Mouse (Mus musculus) MEL (cell line): Measurements from ENCODE around the gene Msantd1. TPM values are rescaled to one million over a fixed set of nuclear protein-coding genes. Genes with fewer than 3 reads are reported as not detected.

Experiments used
- DNase-seq: peaks from one replicate; pipeline ENCODE4 v3.0.0; 2011; ENCODE audit warnings: low read depth, low spot score
- H3K27ac ChIP-seq: 2 replicates; pipeline ENCODE4 v1.5.1; 2012; ENCODE audit warnings: low read depth, mild to moderate bottlenecking, control low read depth, low read length, moderate library complexity; ENCODE audit not compliant: control insufficient read depth
- H3K27me3 ChIP-seq, 2 experiments: fragments of 150-350 bp in 1 of 2; sonication (generic) in 1 of 2; 2 replicates each; pipeline ENCODE4 v1.6.1; 2012; ENCODE audit warnings: low read length in 2 of 2, mild to moderate bottlenecking in 2 of 2, improper control_type of control experiment in 1 of 2, moderate library complexity in 1 of 2; ENCODE audit not compliant: insufficient read depth in 2 of 2, control insufficient read depth in 1 of 2
- H3K36me3 ChIP-seq, 2 experiments: 2 replicates each; pipeline ENCODE4 v1.6.1; 2012 to 2014; ENCODE audit warnings: low read length in 2 of 2, improper control_type of control experiment in 1 of 2, inconsistent platforms in 1 of 2, mild to moderate bottlenecking in 1 of 2; ENCODE audit not compliant: insufficient read depth in 2 of 2, control insufficient read depth in 1 of 2
- H3K4me1 ChIP-seq, 2 experiments: fragments of 150-350 bp in 1 of 2; sonication (generic) in 1 of 2; 2 replicates each; pipeline ENCODE4 v1.6.1; 2012; ENCODE audit warnings: low read length in 2 of 2, improper control_type of control experiment in 1 of 2, mild to moderate bottlenecking in 1 of 2; ENCODE audit not compliant: insufficient read depth in 2 of 2, control insufficient read depth in 1 of 2
- H3K4me3 ChIP-seq, 2 experiments: fragments of 150-350 bp in 1 of 2; sonication (generic) in 1 of 2; 2 replicates each; pipeline ENCODE4 v1.5.1; 2012; ENCODE audit warnings: low read depth in 2 of 2, low read length in 2 of 2, mild to moderate bottlenecking in 2 of 2, moderate library complexity in 2 of 2, control low read depth in 1 of 2, improper control_type of control experiment in 1 of 2; ENCODE audit not compliant: control insufficient read depth in 1 of 2, insufficient read depth in 1 of 2
- H3K79me2 ChIP-seq: 2 replicates; pipeline ENCODE4 v1.6.1; 2012; ENCODE audit warnings: mild to moderate bottlenecking, low read length, moderate library complexity; ENCODE audit not compliant: control insufficient read depth, poor library complexity, insufficient read depth
- H3K9ac ChIP-seq: 2 replicates; pipeline ENCODE4 v1.6.1; 2012; ENCODE audit warnings: low read depth, mild to moderate bottlenecking, control low read depth, low read length, moderate library complexity; ENCODE audit not compliant: control insufficient read depth, poor library complexity, severe bottlenecking
- H3K9me3 ChIP-seq: fragments of 150-350 bp; sonication (generic); replicated peaks from 2 replicates; pipeline ENCODE4 v1.6.1; 2012; ENCODE audit warnings: mild to moderate bottlenecking, low read length, improper control_type of control experiment, moderate library complexity; ENCODE audit not compliant: insufficient read depth
- BHLHE40 ChIP-seq: IDR thresholded peaks from 2 replicates; pipeline ENCODE4 v1.6.1; 2012; ENCODE audit warnings: low read depth, mild to moderate bottlenecking, inconsistent platforms, low read length, improper control_type of control experiment, borderline replicate concordance
- CHD1 ChIP-seq: IDR thresholded peaks from 2 replicates; pipeline ENCODE4 v1.6.1; 2012; ENCODE audit warnings: low read depth, mild to moderate bottlenecking, inconsistent platforms, low read length, improper control_type of control experiment
- CTCF ChIP-seq, 3 experiments: IDR thresholded peaks in 2 of 3; conservative IDR thresholded peaks in 1 of 3; 2 replicates each; pipeline ENCODE4 v1.5.1; 2011 to 2012; ENCODE audit warnings: low read length in 3 of 3, low read depth in 2 of 3, mild to moderate bottlenecking in 2 of 3, improper control_type of control experiment in 1 of 3, inconsistent platforms in 1 of 3, mixed read lengths in 1 of 3, moderate library complexity in 1 of 3; ENCODE audit not compliant: control insufficient read depth in 1 of 3, insufficient read depth in 1 of 3, poor library complexity in 1 of 3, severe bottlenecking in 1 of 3
- E2F4 ChIP-seq: IDR thresholded peaks from 2 replicates; pipeline ENCODE4 v1.6.1; 2011; ENCODE audit warnings: low read depth, low read length, improper control_type of control experiment, borderline replicate concordance
- EP300 ChIP-seq, 2 experiments: IDR thresholded peaks; 2 replicates each; pipeline ENCODE4 v1.6.1; 2011; ENCODE audit warnings: improper control_type of control experiment in 2 of 2, low read length in 2 of 2, low read depth in 1 of 2, mild to moderate bottlenecking in 1 of 2
- ETS1 ChIP-seq: IDR thresholded peaks from 2 replicates; pipeline ENCODE4 v1.6.1; 2012; ENCODE audit warnings: low read depth, mild to moderate bottlenecking, inconsistent platforms, low read length, improper control_type of control experiment, moderate library complexity
- GATA1 ChIP-seq: IDR thresholded peaks from 2 replicates; pipeline ENCODE4 v1.6.1; 2011; ENCODE audit warnings: low read depth, low read length, improper control_type of control experiment
- MAFK ChIP-seq: IDR thresholded peaks from 2 replicates; pipeline ENCODE4 v1.6.1; 2011; ENCODE audit warnings: low read depth, mild to moderate bottlenecking, low read length, improper control_type of control experiment, borderline replicate concordance
- MEF2A ChIP-seq: IDR thresholded peaks from 2 replicates; pipeline ENCODE4 v1.6.1; 2014; ENCODE audit warnings: low read depth, mild to moderate bottlenecking, inconsistent platforms, low read length, improper control_type of control experiment; ENCODE audit not compliant: poor library complexity, insufficient replicate concordance, severe bottlenecking; ENCODE audit errors: extremely low read depth
- MXI1 ChIP-seq: IDR thresholded peaks from 2 replicates; pipeline ENCODE4 v1.6.1; 2011; ENCODE audit warnings: mild to moderate bottlenecking, low read depth, low read length, improper control_type of control experiment
- MYC ChIP-seq: IDR thresholded peaks from 2 replicates; pipeline ENCODE4 v1.6.1; 2011; ENCODE audit warnings: low read depth, mild to moderate bottlenecking, low read length, improper control_type of control experiment, moderate library complexity
- NELFE ChIP-seq: IDR thresholded peaks from 2 replicates; pipeline ENCODE4 v1.6.1; 2011; ENCODE audit warnings: low read depth, low read length, improper control_type of control experiment
- NRF1 ChIP-seq: IDR thresholded peaks from 2 replicates; pipeline ENCODE4 v1.6.1; 2014; ENCODE audit warnings: low read depth, mild to moderate bottlenecking, inconsistent platforms, low read length, improper control_type of control experiment, moderate library complexity; ENCODE audit not compliant: poor library complexity, insufficient read depth, severe bottlenecking
- RAD21 ChIP-seq: IDR thresholded peaks from 2 replicates; pipeline ENCODE4 v1.6.1; 2011; ENCODE audit warnings: mild to moderate bottlenecking, low read depth, low read length, improper control_type of control experiment
- RCOR1 ChIP-seq: IDR thresholded peaks from 2 replicates; pipeline ENCODE4 v1.6.1; 2012; ENCODE audit warnings: low read depth, mild to moderate bottlenecking, inconsistent platforms, low read length, improper control_type of control experiment
- SIN3A ChIP-seq: IDR thresholded peaks from 2 replicates; pipeline ENCODE4 v1.6.1; 2012; ENCODE audit warnings: low read length, improper control_type of control experiment, inconsistent platforms
- SMC3 ChIP-seq: IDR thresholded peaks from 2 replicates; pipeline ENCODE4 v1.6.1; 2011; ENCODE audit warnings: low read depth, low read length, improper control_type of control experiment
- TAL1 ChIP-seq: IDR thresholded peaks from 2 replicates; pipeline ENCODE4 v1.6.1; 2012; ENCODE audit warnings: mild to moderate bottlenecking, inconsistent platforms, low read length, moderate library complexity, mixed read lengths
- TBP ChIP-seq: IDR thresholded peaks from 2 replicates; pipeline ENCODE4 v1.8.0; 2011; ENCODE audit warnings: low read depth, low read length, improper control_type of control experiment
- TCF12 ChIP-seq: IDR thresholded peaks from 2 replicates; pipeline ENCODE4 v1.6.1; 2014; ENCODE audit warnings: low read depth, mild to moderate bottlenecking, inconsistent platforms, low read length, improper control_type of control experiment, moderate library complexity
- USF1 ChIP-seq: IDR thresholded peaks from 2 replicates; pipeline ENCODE4 v1.6.1; 2014; ENCODE audit warnings: low read depth, mild to moderate bottlenecking, inconsistent platforms, low read length, improper control_type of control experiment, moderate library complexity
- USF2 ChIP-seq, 2 experiments: IDR thresholded peaks; 2 replicates each; pipeline ENCODE4 v1.6.1; 2011 to 2012; ENCODE audit warnings: improper control_type of control experiment in 2 of 2, low read length in 2 of 2, borderline replicate concordance in 1 of 2, inconsistent platforms in 1 of 2, low read depth in 1 of 2, mild to moderate bottlenecking in 1 of 2; ENCODE audit not compliant: insufficient read depth in 1 of 2
- ZKSCAN1 ChIP-seq: IDR thresholded peaks from 2 replicates; pipeline ENCODE4 v1.6.1; 2012; ENCODE audit warnings: low read depth, mild to moderate bottlenecking, inconsistent platforms, low read length, improper control_type of control experiment, moderate library complexity
- polyA plus RNA-seq, 2 experiments: library from polyadenylated mRNA; stranded (reverse) in 1 of 2; unstranded in 1 of 2; fragments of >175 nt in 1 of 2; fragments of >200 nt in 1 of 2; gene quantifications; 2 replicates each; pipeline versions ENCODE4 v1.2.1 to v1.2.4; 2012; ENCODE audit warnings: low replicate concordance in 2 of 2, low read depth in 1 of 2; ENCODE audit not compliant: insufficient read length in 2 of 2, insufficient read depth in 1 of 2, missing spikeins in 1 of 2
- total RNA-seq: library from RNA; depleted of rRNA; stranded (reverse); fragments of 300-350 nt; gene quantifications from 2 replicates; pipeline ENCODE4 v1.2.3, GENCODE M21; 2012

The Msantd1 gene
- total and polyA plus RNA-seq, 3 experiments, result 0.27 to 0.88 TPM; not detected in 1

DNA sequence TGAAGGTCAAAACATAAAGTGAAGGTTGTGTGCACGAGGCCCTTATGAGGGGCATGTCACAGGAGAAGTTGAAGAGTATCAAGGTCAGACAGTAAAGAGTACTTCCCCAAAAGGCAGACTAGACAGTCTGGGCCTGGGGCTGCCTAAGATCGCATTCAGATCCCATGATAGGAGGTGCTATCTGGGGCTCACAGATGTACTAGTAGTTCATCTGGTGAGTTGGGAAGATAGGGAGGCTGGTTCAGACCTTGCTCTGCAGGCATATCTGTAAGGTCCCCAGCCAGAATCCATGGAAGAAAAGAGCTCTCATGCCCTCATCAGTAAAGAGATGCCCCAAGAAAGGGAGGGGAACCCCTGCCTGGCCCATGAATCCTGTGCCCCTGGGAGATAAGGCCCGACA lies 11.0 kb downstream of the Msantd1 start:
- H3K9me3 ChIP-seq, result no peaks in the 10 kb centered on the region
- no peaks in the 10 kb centered on the region for H3K27me3 ChIP-seq
- TF ChIP-seq MXI1 (peak; percentile 46; the same call in 1 of the 2 replicates), TAL1 (peak; percentile 86), RCOR1 (peak; percentile 74), EP300 (IDR thresholded peaks at IDR 0.05; ENCODE audit: low read depth in 1 of 2, low read length in 2 of 2) (peak; percentile 83 to 90), MYC (peak; percentile 38; the same call in 1 of the 2 replicates), MAFK (no peak), NRF1 (no peak), USF1 (no peak), USF2 (IDR thresholded peaks at IDR 0.05; ENCODE audit: borderline replicate concordance in 1 of 2, insufficient read depth in 1 of 2, low read depth in 1 of 2, low read length in 2 of 2) (no peak), TCF12 (peak; percentile 95), NELFE (no peak), TBP (peak; percentile 56; the same call in 1 of the 2 replicates), ZKSCAN1 (0 out of 2 replicates have a peak, but pooled peaks have one; percentile 6), BHLHE40 (0 out of 2 replicates have a peak, but pooled peaks have one; percentile 16), MEF2A (no peak), GATA1 (peak; percentile 89), ETS1 (peak; percentile 77)
- H3K79me2 ChIP-seq, result no peaks in the 10 kb centered on the region
- H3K4me3 ChIP-seq, result no peak overlapping the region
- H3K4me1 ChIP-seq, result peaks cover 13 to 23% of the 10 kb centered on the region in 2 experiments
- H3K27ac ChIP-seq, result peak overlapping the region; percentile 33
- peak; percentile 89 for DNase-seq
- peaks cover 0 to 16% of the 10 kb centered on the region in 2 experiments; a peak in 2 of 4 replicates for H3K36me3 ChIP-seq
- peak overlapping the region; percentile 32; the same call in 1 of the 2 replicates for H3K9ac ChIP-seq

DNA sequence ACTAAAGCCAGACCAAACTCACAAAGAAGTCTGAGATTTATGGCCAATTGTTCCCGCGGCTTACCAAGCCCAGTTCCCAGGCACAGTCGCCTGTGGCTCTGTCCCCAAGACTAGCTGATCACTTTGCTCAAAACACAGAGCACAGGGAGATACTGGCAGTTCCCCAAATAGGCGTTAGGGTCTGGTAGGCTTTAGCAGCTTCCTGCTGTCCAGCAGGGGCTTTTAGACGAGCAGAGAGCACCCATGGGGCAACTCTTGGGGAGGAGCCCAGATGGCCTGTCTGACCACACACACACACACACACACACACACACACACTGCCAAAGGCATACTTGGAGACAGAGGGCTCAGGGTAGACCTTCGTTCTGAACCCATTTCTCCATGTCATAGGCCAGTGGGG lies 14.7 kb downstream of the Msantd1 start:
- no peak for DNase-seq
- no peak overlapping the region for H3K4me3 ChIP-seq
- no peaks in the 10 kb centered on the region for H3K27me3 ChIP-seq
- no peaks in the 10 kb centered on the region for H3K9me3 ChIP-seq
- H3K36me3 ChIP-seq, result peaks cover 0 to 17% of the 10 kb centered on the region in 2 experiments; a peak in 2 of 4 replicates
- H3K4me1 ChIP-seq, result peaks cover 16 to 32% of the 10 kb centered on the region in 2 experiments
- no peak overlapping the region for H3K27ac ChIP-seq
- TF ChIP-seq RAD21 (no peak), USF2 (IDR thresholded peaks at IDR 0.05; ENCODE audit: borderline replicate concordance in 1 of 2, insufficient read depth in 1 of 2, low read depth in 1 of 2, low read length in 2 of 2) (no peak), SMC3 (no peak), CHD1 (no peak), SIN3A (no peak), MXI1 (no peak), CTCF (IDR thresholded peaks at IDR 0.05 in 2 of 3, conservative IDR thresholded peaks at IDR 0.05 in 1 of 3; ENCODE audit: control insufficient read depth in 1 of 3, insufficient read depth in 1 of 3, low read depth in 2 of 3, low read length in 3 of 3, poor library complexity in 1 of 3, severe bottlenecking in 1 of 3) (no peak), E2F4 (no peak)
- H3K9ac ChIP-seq, result no peak overlapping the region
- no peaks in the 10 kb centered on the region for H3K79me2 ChIP-seq
